Mouse (Mus musculus) forebrain, postnatal 0 days (tissue): ENCODE data around the gene Hs6st1. TPM values are rescaled to one million over a fixed set of nuclear protein-coding genes. Genes with fewer than 3 reads are reported as not detected.

Source experiments
- ATAC-seq: fragments of 200-750 bp; cut with Nextera tagmentation; 2 replicates; pipeline ENCODE4 v1.8.0; 2017; ENCODE audit warnings: mild to moderate bottlenecking, moderate library complexity
- DNase-seq: peaks from one replicate; pipeline ENCODE4 v3.0.0-alpha.2; 2015
- H3K27ac ChIP-seq: fragments of 300-500 bp; sonication (generic); 2 replicates; pipeline ENCODE4 v1.5.1; 2014; ENCODE audit warnings: low read depth, mild to moderate bottlenecking, antibody characterized with exemption, low read length, moderate library complexity, mixed read lengths
- H3K27me3 ChIP-seq: fragments of 300-500 bp; sonication (generic); 2 replicates; pipeline ENCODE4 v1.6.1; 2014; ENCODE audit warnings: mild to moderate bottlenecking, low read length, mixed read lengths; ENCODE audit not compliant: insufficient read depth
- H3K36me3 ChIP-seq: fragments of 300-500 bp; sonication (generic); 2 replicates; pipeline ENCODE4 v1.6.1; 2014; ENCODE audit warnings: mild to moderate bottlenecking, moderate library complexity; ENCODE audit not compliant: insufficient read depth
- H3K4me1 ChIP-seq: fragments of 300-500 bp; sonication (generic); 2 replicates; pipeline ENCODE4 v1.6.1; 2014; ENCODE audit warnings: antibody characterized with exemption; ENCODE audit not compliant: insufficient read depth
- H3K4me2 ChIP-seq: fragments of 300-500 bp; sonication (generic); 2 replicates; pipeline ENCODE4 v1.6.1; 2014; ENCODE audit warnings: low read depth, mild to moderate bottlenecking, moderate library complexity
- H3K4me3 ChIP-seq: fragments of 300-500 bp; sonication (generic); 2 replicates; pipeline ENCODE4 v1.5.1; 2014; ENCODE audit warnings: low read depth, low read length, mixed read lengths
- H3K9ac ChIP-seq: fragments of 300-500 bp; sonication (generic); 2 replicates; pipeline ENCODE4 v1.6.1; 2014; ENCODE audit warnings: mild to moderate bottlenecking
- H3K9me3 ChIP-seq: fragments of 300-500 bp; sonication (generic); 2 replicates; pipeline ENCODE4 v1.6.1; 2016; ENCODE audit warnings: low read length
- CTCF ChIP-seq: sonication (generic); IDR thresholded peaks from 2 replicates; pipeline ENCODE4 v1.5.1; 2016; ENCODE audit warnings: antibody characterized with exemption, control low read depth, low read depth
- WGBS: fragments of 180-500 bp; shearing (Covaris S2); extraction: QIAGEN DNeasy Blood & Tissue Kit; methylation state at CpG from one replicate; pipeline ENCODE4 v1.1.7; 2014; 5-methylcytosine and 5-hydroxymethylcytosine counted together
- polyA plus RNA-seq: library from polyadenylated mRNA; unstranded; fragments of >200 nt; fragmentation: Nextera tagmentation; extraction: Ambion mirVana; gene quantifications from 2 replicates; pipeline ENCODE4 v1.2.1, GENCODE M21; 2015
- total RNA-seq: library from RNA; depleted of rRNA; stranded (reverse); fragments of >200 nt; gene quantifications from 2 replicates; pipeline ENCODE4 v1.2.3, GENCODE M21; 2014

Hs6st1 gene
- total and polyA plus RNA-seq, 2 experiments from 2014 or later, result 16.6 to 61.1 TPM

- TF ChIP-seq CTCF, result no peak
- Histone ChIP-seq H3K27me3 (no peaks in the 10 kb centered on the region), H3K4me3 (no peak overlapping the region), H3K9ac (no peak overlapping the region), H3K4me2 (no peak overlapping the region), H3K9me3 (no peaks in the 10 kb centered on the region), H3K27ac (no peak overlapping the region), H3K4me1 (no peaks in the 10 kb centered on the region), H3K36me3 (no peaks in the 10 kb centered on the region)
- ATAC-seq, result no peak
- WGBS, result 95% methylated on average over 4 of the region's 4 CpGs
- DNase-seq, result no peak
These were observed 23.9 kb upstream of the Hs6st1 start for GRCm38 (mm10) chr1:36044288-36044687.

DNA sequence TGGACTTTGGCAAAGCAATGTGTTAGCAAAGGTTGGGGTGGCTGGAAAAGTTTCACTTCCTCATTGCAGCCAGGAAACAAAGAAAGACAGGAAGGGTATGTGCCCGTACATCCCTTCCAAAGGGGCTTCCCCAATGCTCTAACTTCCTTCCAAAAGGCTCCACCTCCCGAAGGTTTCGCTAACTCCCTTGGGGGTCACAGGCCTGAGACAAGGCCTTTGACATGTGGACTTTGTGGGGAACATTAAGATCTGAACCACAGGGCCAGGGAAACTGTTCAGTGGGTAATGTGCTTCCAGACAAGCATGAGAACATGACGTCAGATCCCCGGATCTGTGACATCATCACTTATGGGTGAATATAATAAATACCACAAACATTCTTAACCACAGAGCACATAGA, 15.5 kb upstream of the Hs6st1 start:
- no peak for DNase-seq
- no peak for TF ChIP-seq CTCF
- H3K36me3 ChIP-seq, result no peaks in the 10 kb centered on the region
- no peak overlapping the region for H3K4me3 ChIP-seq
- H3K9ac ChIP-seq, result no peak overlapping the region
- no peak for ATAC-seq
- no peaks in the 10 kb centered on the region for H3K4me1 ChIP-seq
- no peak overlapping the region for H3K4me2 ChIP-seq
- WGBS, result 92% methylated on average over 5 of the region's 5 CpGs
- no peaks in the 10 kb centered on the region for H3K27me3 ChIP-seq
- no peak overlapping the region for H3K27ac ChIP-seq
- H3K9me3 ChIP-seq, result no peaks in the 10 kb centered on the region

GRCm38 (mm10) chr1:36053566-36053965, 14.6 kb upstream of the Hs6st1 start:
- Histone ChIP-seq H3K9me3 (no peaks in the 10 kb centered on the region), H3K4me1 (no peaks in the 10 kb centered on the region), H3K4me3 (no peak overlapping the region), H3K27me3 (no peaks in the 10 kb centered on the region), H3K27ac (no peak overlapping the region), H3K9ac (no peak overlapping the region), H3K36me3 (no peaks in the 10 kb centered on the region), H3K4me2 (no peak overlapping the region)
- DNase-seq, result no peak
- no peak for ATAC-seq
- no peak for TF ChIP-seq CTCF
- WGBS, result 95% methylated on average over 2 of the region's 2 CpGs

DNA sequence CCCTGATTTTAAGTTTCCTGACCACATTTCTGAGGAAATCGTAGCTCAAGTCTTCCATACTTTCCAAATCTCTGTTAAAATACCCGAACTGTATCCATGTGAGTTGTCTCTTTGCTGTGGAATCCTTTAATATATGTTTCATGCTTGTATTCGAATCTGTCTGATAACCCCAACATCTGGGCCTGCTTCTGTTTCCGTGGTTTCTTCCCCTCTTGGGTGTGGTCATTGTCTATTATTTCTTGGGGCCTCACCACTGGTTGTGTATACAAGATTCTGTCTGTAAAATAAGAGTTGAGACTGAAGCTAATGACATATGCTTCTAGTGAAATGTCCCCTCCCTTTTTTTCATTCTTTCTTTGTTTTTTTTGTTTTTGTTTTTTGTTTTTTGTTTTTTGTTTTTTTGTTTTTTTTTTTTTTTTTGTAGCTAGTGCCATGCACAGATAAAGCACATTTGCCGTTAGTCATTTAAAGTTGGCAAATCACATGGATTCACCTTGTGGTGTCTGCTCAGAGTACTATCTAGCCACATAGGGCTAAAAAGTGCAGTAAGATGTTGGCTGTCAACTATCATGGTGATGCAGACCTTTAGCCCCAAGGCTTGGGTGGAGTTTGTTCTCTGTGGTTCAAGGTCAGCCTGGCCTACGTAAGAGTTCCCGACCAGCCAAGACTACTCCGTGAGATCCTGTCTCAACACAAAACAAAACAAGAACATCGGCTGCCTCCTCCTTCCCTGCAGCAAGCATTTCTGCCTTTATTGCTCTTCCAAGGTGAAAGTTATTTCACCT, 13.8 kb upstream of the Hs6st1 start:
- TF ChIP-seq CTCF, result no peak
- WGBS, result 87% methylated on average over 9 of the region's 9 CpGs

GRCm38 (mm10) chr1:36054967-36055357, 13.2 kb upstream of the Hs6st1 start:
- Histone ChIP-seq H3K27me3 (no peaks in the 10 kb centered on the region), H3K4me3 (no peak overlapping the region), H3K36me3 (no peaks in the 10 kb centered on the region), H3K27ac (no peak overlapping the region), H3K9ac (no peak overlapping the region), H3K4me2 (no peak overlapping the region), H3K4me1 (no peaks in the 10 kb centered on the region), H3K9me3 (no peaks in the 10 kb centered on the region)
- 98% methylated on average over 7 of the region's 7 CpGs for WGBS
- DNase-seq (no peak), ATAC-seq (no peak)
- no peak for TF ChIP-seq CTCF

More for the DNA sequence above, 13.8 kb upstream of the Hs6st1 start:
- Histone ChIP-seq H3K4me1 (no peaks in the 10 kb centered on the region), H3K9ac (no peak overlapping the region), H3K4me3 (no peak overlapping the region), H3K36me3 (no peaks in the 10 kb centered on the region), H3K27ac (no peak overlapping the region), H3K9me3 (no peaks in the 10 kb centered on the region), H3K4me2 (no peak overlapping the region), H3K27me3 (no peaks in the 10 kb centered on the region)
- ATAC-seq (no peak), DNase-seq (no peak)

- no peak for ATAC-seq
- H3K4me3 ChIP-seq, result no peak overlapping the region
- H3K9me3 ChIP-seq, result no peaks in the 10 kb centered on the region
- H3K36me3 ChIP-seq, result no peaks in the 10 kb centered on the region
- H3K9ac ChIP-seq, result no peak overlapping the region
- WGBS, result 85% methylated on average over 6 of the region's 6 CpGs
- TF ChIP-seq CTCF, result no peak
- no peaks in the 10 kb centered on the region for H3K27me3 ChIP-seq
- DNase-seq, result no peak
- H3K27ac ChIP-seq, result no peak overlapping the region
- H3K4me2 ChIP-seq, result no peak overlapping the region
- peaks cover 1% of the 10 kb centered on the region; the same call in 1 of the 2 replicates for H3K4me1 ChIP-seq
These were observed 8.8 kb upstream of the Hs6st1 start for GRCm38 (mm10) chr1:36059351-36059750.

DNA sequence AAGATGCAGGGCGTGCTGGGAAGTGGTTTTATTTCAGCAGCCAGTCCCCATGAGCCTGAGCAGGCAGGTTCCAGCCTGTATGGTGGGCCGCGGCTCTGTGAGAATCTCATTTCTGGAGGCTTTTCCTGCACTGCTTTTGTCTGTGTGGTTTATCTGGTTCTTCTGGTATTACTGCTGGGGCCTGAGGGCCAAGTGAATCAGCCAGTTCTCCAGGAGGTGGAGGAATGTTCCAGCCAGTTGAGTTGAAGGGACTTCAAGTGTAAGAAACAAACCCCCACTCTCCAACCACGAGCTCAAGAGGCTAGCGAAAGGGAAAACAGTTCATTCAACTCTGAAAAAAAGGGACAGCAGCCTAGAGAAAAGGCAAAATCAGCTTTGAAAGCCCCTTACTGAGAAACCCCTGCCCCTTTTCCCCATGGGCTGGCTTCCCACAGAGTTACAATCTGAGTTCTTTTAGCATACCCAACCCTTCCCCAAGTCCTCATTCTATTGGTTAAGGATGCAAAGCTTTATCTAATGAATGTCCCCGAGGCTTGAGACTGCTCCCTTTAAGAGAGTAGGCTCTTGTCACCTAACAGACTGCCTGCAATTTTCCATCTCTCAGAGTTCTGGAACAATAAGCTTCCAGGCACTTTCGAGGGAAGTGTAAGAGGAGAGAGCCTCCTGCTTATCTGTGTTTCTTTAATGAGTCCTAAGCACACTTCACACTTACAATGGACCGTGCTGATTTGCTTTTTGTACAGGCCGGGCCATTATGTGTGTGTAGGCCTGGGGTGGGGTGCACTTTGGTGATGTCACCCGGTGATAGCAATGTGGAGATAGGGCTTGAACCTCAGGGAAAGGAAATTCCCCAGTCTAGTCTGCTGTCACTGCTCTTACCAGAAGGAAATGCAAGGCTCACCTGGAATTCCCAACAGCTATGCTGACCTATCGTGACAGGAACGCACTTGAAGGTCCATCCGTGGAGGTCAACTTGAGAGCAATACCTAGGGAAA, 7.9 kb upstream of the Hs6st1 start:
- H3K4me3 ChIP-seq, result no peak overlapping the region
- H3K4me2 ChIP-seq, result no peak overlapping the region
- ATAC-seq (no peak), DNase-seq (no peak)
- no peaks in the 10 kb centered on the region for H3K27me3 ChIP-seq
- 30% methylated on average over 13 of the region's 13 CpGs for WGBS
- no peaks in the 10 kb centered on the region for H3K36me3 ChIP-seq
- no peak overlapping the region for H3K27ac ChIP-seq
- TF ChIP-seq CTCF, result no peak
- no peak overlapping the region for H3K9ac ChIP-seq
- H3K9me3 ChIP-seq, result no peaks in the 10 kb centered on the region
- peaks cover 6% of the 10 kb centered on the region for H3K4me1 ChIP-seq
